Mouse (Mus musculus) spleen, adult 2 months (tissue): ENCODE measurements around the gene Gm45713.
"Not testable (repeated sequence)": the region's sequence is repeated elsewhere in the genome, so short reads cannot be mapped to it uniquely, and the experiment has no call there.

Source experiments
- CTCF ChIP-seq: fragments of 200-500 bp; IDR thresholded peaks from 2 replicates; pipeline ENCODE4 v1.5.1; 2011; ENCODE audit warnings: mild to moderate bottlenecking, inconsistent platforms; ENCODE audit not compliant: insufficient read depth, insufficient read length, insufficient replicate concordance; ENCODE audit errors: extremely low read depth
- POLR2A ChIP-seq: fragments of 200-500 bp; IDR thresholded peaks from 2 replicates; pipeline ENCODE4 v1.6.1; 2011; ENCODE audit warnings: low read depth, low read length, inconsistent platforms

- not testable (repeated sequence) for TF ChIP-seq POLR2A, CTCF
Measured at GRCm38 (mm10) chr7:45153052-45153451, 17.0 kb upstream of the Gm45713 start.
